Mouse (Mus musculus): ENCODE measurements at regions not wholly inside any gene's neighbourhood (a gene's known extent, or its start where the extent isn't known, plus 50 kb on each side); places are given as distances from the start of the nearest gene placed in this dataset.

- H3K27me3 ChIP-seq = no peaks in the 10 kb centered on the region
- no peak for ATAC-seq
- ChIA-PET CTCF (interaction anchor here (1.4 kb wide), 1 partner anchor 29 kb away, joined by 3 read pairs; no protein-coding TSS in a partner anchor), POLR2A (interaction anchor here (0.6 to 0.7 kb wide), 2 partner anchors 124 to 1561 kb away, joined by 3 read pairs; partner anchors contain the start of gene Cmtm7)
- TF ChIP-seq CTCF (IDR thresholded peaks at IDR 0.05) = no peak
- DNase-seq (ENCODE audit: low read depth, low spot score) = peak; percentile 44
- in situ Hi-C loops (cut with MboI; ENCODE audit: low pct_unique_long_range_greater_than_20kb) = no loop called here
Measured at GRCm38 (mm10) chr9:116343086-116343481, 167.9 kb upstream of the Tgfbr2 start.

GRCm38 (mm10) chr9:116342446-116343085, 167.4 kb upstream of the Tgfbr2 start:
- POLR2A ChIA-PET = interaction anchor here (0.6 to 0.7 kb wide), 2 partner anchors 123 to 1561 kb away, joined by 3 read pairs; partner anchors contain the start of gene Cmtm7
- DNase-seq (ENCODE audit: low read depth, low spot score) = peak; percentile 28
- CTCF ChIA-PET = interaction anchor here (0.9 to 1.4 kb wide), 2 partner anchors 10 to 29 kb away, joined by 3 read pairs; no protein-coding TSS in a partner anchor
- no peaks in the 10 kb centered on the region for H3K27me3 ChIP-seq
- in situ Hi-C loops (cut with MboI; ENCODE audit: low pct_unique_long_range_greater_than_20kb) = no loop called here
- no peak for ATAC-seq
- TF ChIP-seq CTCF (IDR thresholded peaks at IDR 0.05) = no peak

GRCm38 (mm10) chr9:116342009-116342408, 166.8 kb upstream of the Tgfbr2 start:
- ATAC-seq (no peak), DNase-seq (ENCODE audit: low read depth, low spot score) (no peak)
- no peak for TF ChIP-seq CTCF (IDR thresholded peaks at IDR 0.05)
- CTCF ChIA-PET = interaction anchor here (0.9 to 1.4 kb wide), 2 partner anchors 10 to 30 kb away, joined by 3 read pairs; no protein-coding TSS in a partner anchor
- H3K27me3 ChIP-seq = no peaks in the 10 kb centered on the region
- POLR2A ChIA-PET = interaction anchor here (0.9 kb wide), 1 partner anchor 130 kb away, joined by 3 read pairs; no protein-coding TSS in a partner anchor
- in situ Hi-C loops (cut with MboI; ENCODE audit: low pct_unique_long_range_greater_than_20kb) = no loop called here

GRCm38 (mm10) chr9:116340952-116341351, 165.8 kb upstream of the Tgfbr2 start:
- DNase-seq (ENCODE audit: low read depth, low spot score) (no peak), ATAC-seq (no peak)
- POLR2A ChIA-PET = no interaction called here
- in situ Hi-C loops (cut with MboI; ENCODE audit: low pct_unique_long_range_greater_than_20kb) = no loop called here
- CTCF ChIA-PET = no interaction called here
- TF ChIP-seq CTCF (IDR thresholded peaks at IDR 0.05) = peak; percentile 46
- H3K27me3 ChIP-seq = no peaks in the 10 kb centered on the region

- DNase-seq (ENCODE audit: low read depth, low spot score) (no peak), ATAC-seq (no peak)
- no peak for TF ChIP-seq CTCF (IDR thresholded peaks at IDR 0.05)
- CTCF ChIA-PET = no interaction called here
- POLR2A ChIA-PET = no interaction called here
- in situ Hi-C loops (cut with MboI; ENCODE audit: low pct_unique_long_range_greater_than_20kb) = no loop called here
- no peaks in the 10 kb centered on the region for H3K27me3 ChIP-seq
Measured at GRCm38 (mm10) chr9:116338729-116339100, 163.6 kb upstream of the Tgfbr2 start.

- ATAC-seq = no peak
- POLR2A ChIA-PET = no interaction called here
- CTCF ChIA-PET = no interaction called here
- in situ Hi-C loops (cut with MboI; ENCODE audit: low pct_unique_long_range_greater_than_20kb) = no loop called here
- H3K27me3 ChIP-seq = no peaks in the 10 kb centered on the region
- no peak for TF ChIP-seq CTCF (IDR thresholded peaks at IDR 0.05)
- DNase-seq (ENCODE audit: low read depth, low spot score) = no peak
Measured at GRCm38 (mm10) chr9:116338093-116338728, 163.1 kb upstream of the Tgfbr2 start.

GRCm38 (mm10) chr9:116337446-116338010, 162.4 kb upstream of the Tgfbr2 start:
- H3K27me3 ChIP-seq = no peaks in the 10 kb centered on the region
- POLR2A ChIA-PET = no interaction called here
- TF ChIP-seq CTCF (IDR thresholded peaks at IDR 0.05) = no peak
- ATAC-seq (no peak), DNase-seq (ENCODE audit: low read depth, low spot score) (no peak)
- CTCF ChIA-PET = no interaction called here
- in situ Hi-C loops (cut with MboI; ENCODE audit: low pct_unique_long_range_greater_than_20kb) = no loop called here

- ChIA-PET POLR2A (no interaction called here), CTCF (interaction anchor here (0.8 to 2.5 kb wide), 2 partner anchors 8 to 11 kb away, joined by 3 to 6 read pairs; no protein-coding TSS in a partner anchor)
- no peaks in the 10 kb centered on the region for H3K27me3 ChIP-seq
- DNase-seq (ENCODE audit: low read depth, low spot score) (no peak), ATAC-seq (no peak)
- in situ Hi-C loops (cut with MboI; ENCODE audit: low pct_unique_long_range_greater_than_20kb) = no loop called here
- no peak for TF ChIP-seq CTCF (IDR thresholded peaks at IDR 0.05)
Measured at GRCm38 (mm10) chr9:116335561-116336478, 160.7 kb upstream of the Tgfbr2 start.

- DNase-seq (ENCODE audit: low read depth, low spot score) = no peak
- CTCF ChIA-PET = interaction anchor here (2.5 kb wide), 1 partner anchor 9 kb away, joined by 6 read pairs; no protein-coding TSS in a partner anchor
- POLR2A ChIA-PET = no interaction called here
- in situ Hi-C loops (cut with MboI; ENCODE audit: low pct_unique_long_range_greater_than_20kb) = no loop called here
- no peaks in the 10 kb centered on the region for H3K27me3 ChIP-seq
- no peak for TF ChIP-seq CTCF (IDR thresholded peaks at IDR 0.05)
- ATAC-seq = no peak
Measured at GRCm38 (mm10) chr9:116333956-116334463, 158.8 kb upstream of the Tgfbr2 start.

All from Patski (cell line).